Mouse (Mus musculus): ENCODE measurements around the gene Nipal1. TPM values are rescaled to one million over a fixed set of nuclear protein-coding genes. Genes with fewer than 3 reads are reported as not detected.

Gene Nipal1
- polyA plus RNA-seq (2015; fragmentation: Nextera tagmentation; extraction: Ambion mirVana), result 0.20 TPM in 1 of 2 replicates, not detected in the other

- Histone ChIP-seq H3K36me3 (ENCODE audit: control insufficient read depth, insufficient read depth) (no peaks in the 10 kb centered on the region), H3K4me3 (replicated peaks; ENCODE audit: low read length) (peak within 1 kb of the TSS; percentile 54)
Measured at GRCm38 (mm10) chr5:72647418-72647907, at the start of gene Nipal1. TSS of gene Nipal1 (plus strand) at chr5:72647795.

DNA sequence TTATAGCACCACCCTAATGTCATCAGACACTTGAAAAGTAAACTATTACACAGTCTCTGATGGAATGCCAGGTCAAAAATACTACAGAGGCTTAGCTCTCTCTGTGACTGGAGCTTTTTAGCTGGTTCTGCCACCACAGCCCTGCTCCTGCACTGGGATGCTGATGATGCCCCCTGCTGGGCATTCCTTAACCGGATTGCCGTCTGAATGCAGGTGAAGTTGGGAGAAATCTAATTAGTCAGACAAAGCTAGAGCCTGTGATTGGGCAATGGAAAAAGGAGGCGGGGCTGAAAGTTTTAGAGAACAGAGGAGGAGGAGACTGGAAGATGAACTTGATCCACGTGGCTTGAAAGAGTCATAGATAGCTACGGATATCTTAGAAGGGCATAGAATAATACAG lies 46.6 kb upstream of the Nipal1 start:
- Histone ChIP-seq H3K9me3 (ENCODE audit: control insufficient read depth, low read length) (no peaks in the 10 kb centered on the region), H3K4me2 (ENCODE audit: low read length) (no peak overlapping the region), H3K27me3 (replicated peaks; ENCODE audit: control insufficient read depth, insufficient read depth, low read length) (no peaks in the 10 kb centered on the region), H3K4me3 (replicated peaks; ENCODE audit: low read length) (no peak overlapping the region), H3K27ac (ENCODE audit: low read length) (no peak overlapping the region), H3K4me1 (replicated peaks; ENCODE audit: control insufficient read depth, insufficient read depth, low read length) (no peaks in the 10 kb centered on the region), H3K9ac (replicated peaks; ENCODE audit: low read depth, low read length) (no peak overlapping the region), H3K36me3 (ENCODE audit: control insufficient read depth, insufficient read depth) (no peaks in the 10 kb centered on the region)
- WGBS, result 9% methylated on average over 5 of the region's 5 CpGs
- no peak for ATAC-seq

More at GRCm38 (mm10) chr5:72647418-72647907, at the start of gene Nipal1:
- peak; percentile 96 for ATAC-seq
- Histone ChIP-seq H3K9me3 (ENCODE audit: control insufficient read depth, low read length) (no peaks in the 10 kb centered on the region), H3K4me1 (replicated peaks; ENCODE audit: control insufficient read depth, insufficient read depth, low read length) (peaks cover 13% of the 10 kb centered on the region), H3K27ac (ENCODE audit: low read length) (no peak within 1 kb of the TSS), H3K4me2 (ENCODE audit: low read length) (peak within 1 kb of the TSS; percentile 97), H3K9ac (replicated peaks; ENCODE audit: low read depth, low read length) (peak within 1 kb of the TSS; percentile 26; the same call in 1 of the 2 replicates), H3K27me3 (replicated peaks; ENCODE audit: control insufficient read depth, insufficient read depth, low read length) (peaks cover 18% of the 10 kb centered on the region)
- 1% methylated on average over 25 of the region's 25 CpGs for WGBS

DNA sequence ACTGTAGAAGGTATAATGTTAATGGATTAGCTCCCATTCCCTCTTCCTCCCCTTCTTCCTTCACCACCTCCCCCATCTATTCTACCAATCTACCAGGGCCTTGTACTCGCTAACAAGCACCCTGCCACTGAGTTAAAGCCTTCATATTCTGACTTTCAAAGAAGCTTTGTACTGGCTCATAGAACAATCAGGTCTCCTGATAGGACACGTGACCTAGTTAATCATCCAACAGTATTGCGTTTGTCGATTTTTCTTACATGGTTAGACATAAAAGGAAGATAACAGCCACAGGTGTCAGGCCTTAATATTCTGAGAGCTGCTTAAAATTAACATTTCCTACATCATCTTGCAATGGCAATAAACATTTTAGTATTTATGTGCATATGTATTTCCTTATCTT lies 44.5 kb upstream of the Nipal1 start:
- ATAC-seq, result no peak
- 89% methylated on average over 4 of the region's 4 CpGs for WGBS
- no peaks in the 10 kb centered on the region for H3K36me3 ChIP-seq (ENCODE audit: control insufficient read depth, insufficient read depth)
- H3K4me2 ChIP-seq (ENCODE audit: low read length), result no peak overlapping the region
- no peaks in the 10 kb centered on the region for H3K9me3 ChIP-seq (ENCODE audit: control insufficient read depth, low read length)
- no peak overlapping the region for H3K4me3 ChIP-seq (replicated peaks; ENCODE audit: low read length)
- no peaks in the 10 kb centered on the region for H3K4me1 ChIP-seq (replicated peaks; ENCODE audit: control insufficient read depth, insufficient read depth, low read length)
- H3K9ac ChIP-seq (replicated peaks; ENCODE audit: low read depth, low read length), result no peak overlapping the region
- no peaks in the 10 kb centered on the region for H3K27me3 ChIP-seq (replicated peaks; ENCODE audit: control insufficient read depth, insufficient read depth, low read length)
- no peak overlapping the region for H3K27ac ChIP-seq (ENCODE audit: low read length)

- no peak for ATAC-seq
Measured at GRCm38 (mm10) chr5:72617413-72617812, 30.2 kb upstream of the Nipal1 start.

DNA sequence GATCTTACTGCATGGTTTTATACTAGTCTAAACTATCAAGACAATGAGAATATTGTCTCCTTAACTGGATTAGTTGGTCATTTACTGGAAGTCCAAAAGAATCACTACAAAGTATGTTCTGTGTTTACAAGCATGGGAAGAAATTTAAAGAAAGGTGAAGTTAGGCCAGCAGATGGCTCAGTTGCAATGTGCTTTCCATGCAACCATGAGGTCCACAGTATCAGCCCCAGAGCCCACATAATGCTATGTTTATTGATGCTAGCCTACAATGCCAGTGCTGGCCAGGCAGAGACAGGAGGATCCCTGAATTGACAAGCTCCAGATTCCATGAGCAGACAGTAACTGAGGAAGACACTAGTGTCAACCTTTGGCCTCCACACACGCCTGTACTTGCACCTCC lies 26.6 kb upstream of the Nipal1 start:
- no peak overlapping the region for H3K9ac ChIP-seq (replicated peaks; ENCODE audit: low read depth, low read length)
- H3K4me3 ChIP-seq (replicated peaks; ENCODE audit: low read length), result no peak overlapping the region
- no peaks in the 10 kb centered on the region for H3K9me3 ChIP-seq (ENCODE audit: control insufficient read depth, low read length)
- no peak overlapping the region for H3K27ac ChIP-seq (ENCODE audit: low read length)
- ATAC-seq, result no peak
- no peaks in the 10 kb centered on the region for H3K4me1 ChIP-seq (replicated peaks; ENCODE audit: control insufficient read depth, insufficient read depth, low read length)
- H3K27me3 ChIP-seq (replicated peaks; ENCODE audit: control insufficient read depth, insufficient read depth, low read length), result no peaks in the 10 kb centered on the region
- 92% methylated on average over 1 of the region's 1 CpGs for WGBS
- no peak overlapping the region for H3K4me2 ChIP-seq (ENCODE audit: low read length)
- H3K36me3 ChIP-seq (ENCODE audit: control insufficient read depth, insufficient read depth), result no peaks in the 10 kb centered on the region

More at GRCm38 (mm10) chr5:72617413-72617812, 30.2 kb upstream of the Nipal1 start:
- H3K27ac ChIP-seq (ENCODE audit: low read length), result no peak overlapping the region
- no peaks in the 10 kb centered on the region for H3K27me3 ChIP-seq (replicated peaks; ENCODE audit: control insufficient read depth, insufficient read depth, low read length)
- H3K4me1 ChIP-seq (replicated peaks; ENCODE audit: control insufficient read depth, insufficient read depth, low read length), result no peaks in the 10 kb centered on the region
- 84% methylated on average over 4 of the region's 4 CpGs for WGBS
- H3K4me3 ChIP-seq (replicated peaks; ENCODE audit: low read length), result no peak overlapping the region
- H3K4me2 ChIP-seq (ENCODE audit: low read length), result no peak overlapping the region
- H3K36me3 ChIP-seq (ENCODE audit: control insufficient read depth, insufficient read depth), result no peaks in the 10 kb centered on the region
- no peak overlapping the region for H3K9ac ChIP-seq (replicated peaks; ENCODE audit: low read depth, low read length)
- H3K9me3 ChIP-seq (ENCODE audit: control insufficient read depth, low read length), result no peaks in the 10 kb centered on the region

DNA sequence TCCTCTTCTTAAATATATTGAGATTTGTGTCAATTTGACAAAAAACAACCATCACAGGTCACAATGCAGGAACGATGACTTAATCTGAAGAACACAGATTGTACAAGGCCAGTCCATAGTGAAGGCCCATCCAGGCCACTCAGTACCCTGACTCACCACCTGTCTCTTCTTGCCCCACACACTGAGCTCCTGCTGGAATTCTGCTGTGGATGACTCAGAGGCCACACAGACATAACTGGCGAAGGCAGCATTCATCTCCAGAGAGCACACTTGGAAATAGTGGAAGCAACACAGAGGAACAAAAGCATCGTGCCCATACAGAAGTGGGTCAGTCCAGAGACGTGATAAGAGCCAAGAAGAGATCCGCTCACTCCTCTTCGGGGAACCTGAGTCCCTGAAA lies 17.6 kb upstream of the Nipal1 start:
- no peak for ATAC-seq

GRCm38 (mm10) chr5:72634791-72635271 lies 12.8 kb upstream of the Nipal1 start:
- Histone ChIP-seq H3K4me3 (replicated peaks; ENCODE audit: low read length) (no peak overlapping the region), H3K4me2 (ENCODE audit: low read length) (no peak overlapping the region), H3K27ac (ENCODE audit: low read length) (no peak overlapping the region), H3K9ac (replicated peaks; ENCODE audit: low read depth, low read length) (no peak overlapping the region), H3K9me3 (ENCODE audit: control insufficient read depth, low read length) (no peaks in the 10 kb centered on the region), H3K36me3 (ENCODE audit: control insufficient read depth, insufficient read depth) (no peaks in the 10 kb centered on the region), H3K4me1 (replicated peaks; ENCODE audit: control insufficient read depth, insufficient read depth, low read length) (no peaks in the 10 kb centered on the region), H3K27me3 (replicated peaks; ENCODE audit: control insufficient read depth, insufficient read depth, low read length) (no peaks in the 10 kb centered on the region)
- no peak for ATAC-seq
- 89% methylated on average over 9 of the region's 9 CpGs for WGBS

More for the DNA sequence above, 17.6 kb upstream of the Nipal1 start:
- no peaks in the 10 kb centered on the region for H3K4me1 ChIP-seq (replicated peaks; ENCODE audit: control insufficient read depth, insufficient read depth, low read length)
- H3K27me3 ChIP-seq (replicated peaks; ENCODE audit: control insufficient read depth, insufficient read depth, low read length), result no peaks in the 10 kb centered on the region
- no peaks in the 10 kb centered on the region for H3K9me3 ChIP-seq (ENCODE audit: control insufficient read depth, low read length)
- no peak overlapping the region for H3K27ac ChIP-seq (ENCODE audit: low read length)
- no peaks in the 10 kb centered on the region for H3K36me3 ChIP-seq (ENCODE audit: control insufficient read depth, insufficient read depth)
- H3K4me2 ChIP-seq (ENCODE audit: low read length), result no peak overlapping the region
- H3K9ac ChIP-seq (replicated peaks; ENCODE audit: low read depth, low read length), result no peak overlapping the region
- H3K4me3 ChIP-seq (replicated peaks; ENCODE audit: low read length), result no peak overlapping the region
- 90% methylated on average over 6 of the region's 6 CpGs for WGBS

- Histone ChIP-seq H3K27me3 (replicated peaks; ENCODE audit: control insufficient read depth, insufficient read depth, low read length) (no peaks in the 10 kb centered on the region), H3K4me3 (replicated peaks; ENCODE audit: low read length) (no peak overlapping the region), H3K4me2 (ENCODE audit: low read length) (no peak overlapping the region), H3K27ac (ENCODE audit: low read length) (no peak overlapping the region), H3K9me3 (ENCODE audit: control insufficient read depth, low read length) (no peaks in the 10 kb centered on the region), H3K36me3 (ENCODE audit: control insufficient read depth, insufficient read depth) (no peaks in the 10 kb centered on the region), H3K4me1 (replicated peaks; ENCODE audit: control insufficient read depth, insufficient read depth, low read length) (no peaks in the 10 kb centered on the region), H3K9ac (replicated peaks; ENCODE audit: low read depth, low read length) (no peak overlapping the region)
- no peak for ATAC-seq
- WGBS, result 64% methylated on average over 3 of the region's 3 CpGs
Measured at GRCm38 (mm10) chr5:72636122-72636521, 11.5 kb upstream of the Nipal1 start.

DNA sequence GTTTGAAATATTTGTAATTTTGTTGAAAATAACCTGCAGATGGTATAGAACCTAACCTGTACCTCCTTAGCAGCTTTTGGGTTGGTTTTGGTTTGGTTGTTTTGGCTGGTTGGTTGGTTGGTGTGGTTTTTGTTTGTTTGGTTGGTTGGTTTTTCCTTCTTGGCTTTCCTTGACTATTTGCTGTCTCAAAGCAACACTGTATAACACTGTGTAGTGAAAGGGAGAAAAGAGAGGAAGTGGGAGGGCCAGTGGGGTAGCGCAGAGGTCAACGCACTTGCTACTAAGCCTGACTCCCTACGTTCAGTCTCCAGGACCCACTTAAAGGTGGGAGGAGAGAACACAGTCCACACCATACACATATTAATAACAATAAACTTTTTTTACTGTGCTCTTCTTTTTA lies 11.0 kb upstream of the Nipal1 start:
- no peak for ATAC-seq
- H3K27me3 ChIP-seq (replicated peaks; ENCODE audit: control insufficient read depth, insufficient read depth, low read length), result no peaks in the 10 kb centered on the region
- H3K9me3 ChIP-seq (ENCODE audit: control insufficient read depth, low read length), result no peaks in the 10 kb centered on the region
- H3K4me1 ChIP-seq (replicated peaks; ENCODE audit: control insufficient read depth, insufficient read depth, low read length), result no peaks in the 10 kb centered on the region
- 94% methylated on average over 3 of the region's 3 CpGs for WGBS
- no peak overlapping the region for H3K4me2 ChIP-seq (ENCODE audit: low read length)
- H3K9ac ChIP-seq (replicated peaks; ENCODE audit: low read depth, low read length), result no peak overlapping the region
- H3K4me3 ChIP-seq (replicated peaks; ENCODE audit: low read length), result no peak overlapping the region
- H3K36me3 ChIP-seq (ENCODE audit: control insufficient read depth, insufficient read depth), result no peaks in the 10 kb centered on the region
- H3K27ac ChIP-seq (ENCODE audit: low read length), result no peak overlapping the region

GRCm38 (mm10) chr5:72640072-72640471 lies 7.5 kb upstream of the Nipal1 start:
- Histone ChIP-seq H3K9me3 (ENCODE audit: control insufficient read depth, low read length) (no peaks in the 10 kb centered on the region), H3K9ac (replicated peaks; ENCODE audit: low read depth, low read length) (no peak overlapping the region), H3K4me3 (replicated peaks; ENCODE audit: low read length) (no peak overlapping the region), H3K27ac (ENCODE audit: low read length) (no peak overlapping the region), H3K4me1 (replicated peaks; ENCODE audit: control insufficient read depth, insufficient read depth, low read length) (no peaks in the 10 kb centered on the region), H3K27me3 (replicated peaks; ENCODE audit: control insufficient read depth, insufficient read depth, low read length) (peaks cover 2% of the 10 kb centered on the region; the same call in 1 of the 2 replicates), H3K36me3 (ENCODE audit: control insufficient read depth, insufficient read depth) (no peaks in the 10 kb centered on the region), H3K4me2 (ENCODE audit: low read length) (no peak overlapping the region)
- 95% methylated on average over 1 of the region's 1 CpGs for WGBS
- no peak for ATAC-seq

All from forebrain, embryonic 16.5 days (tissue).